Mouse (Mus musculus) monocyte, adult 59 days (primary cell): ENCODE data around the gene Wfdc15b. TPM values are rescaled to one million over a fixed set of nuclear protein-coding genes. Genes with fewer than 3 reads are reported as not detected.

ENCODE experiments used
- total RNA-seq, 2 experiments: library from RNA; stranded (reverse); gene quantifications; one replicate each; pipeline ENCODE4 v1.2.4; 2023

Gene Wfdc15b
- not detected for total RNA-seq

GRCm38 (mm10) chr2:164221522-164221921 is at the start of gene Wfdc15b:
Gene Wfdc15b, minus strand, starts transcription at chr2:164221660.

GRCm38 (mm10) chr2:164256540-164256939 is 35.1 kb upstream of the Wfdc15b start, which contains the start of gene Svs3b:
Gene Svs3b, minus strand, starts transcription at chr2:164256640.

GRCm38 (mm10) chr2:164238366-164238765 is 16.9 kb upstream of the Wfdc15b start, which contains the start of gene Svs2:
Gene Svs2, minus strand, starts transcription at chr2:164238466.

GRCm38 (mm10) chr2:164199626-164200327 is 21.7 kb downstream of the Wfdc15b start, which contains the start of gene Wfdc15a:
Gene Wfdc15a, minus strand, starts transcription at chr2:164200130.

GRCm38 (mm10) chr2:164190576-164190975 is 30.9 kb downstream of the Wfdc15b start, which contains the start of gene Wfdc12:
Gene Wfdc12, minus strand, starts transcription at chr2:164190608.

GRCm38 (mm10) chr2:164182692-164183255 is 38.7 kb downstream of the Wfdc15b start, which contains the start of gene Wfdc5:
Gene Wfdc5, minus strand, starts transcription at chr2:164182742.

GRCm38 (mm10) chr2:164170902-164171301 is 50.6 kb downstream of the Wfdc15b start, which contains the start of gene Kcns1:
Gene Kcns1, minus strand, starts transcription at chr2:164171113.

Other genes starting within 250 kb of the Wfdc15b start
- gene Ywhab, start 226.7 kb downstream of the Wfdc15b start, total RNA-seq: 100 to 1,000 TPM; 180 to 188 TPM
- 1 to 10 TPM; 2.4 to 3.4 TPM for gene Pabpc1l, start 196.2 kb downstream of the Wfdc15b start, total RNA-seq
- gene Stk4, start 151.3 kb downstream of the Wfdc15b start, total RNA-seq: 100 to 1,000 TPM; 135 to 141 TPM
- gene Tomm34, start 150.5 kb downstream of the Wfdc15b start, total RNA-seq: 10 to 100 TPM; 62.5 to 62.7 TPM
- gene Kcns1, start 50.5 kb downstream of the Wfdc15b start, total RNA-seq: not detected
- not detected for gene Wfdc5, start 38.9 kb downstream of the Wfdc15b start, total RNA-seq
- gene Wfdc12, start 31.1 kb downstream of the Wfdc15b start, total RNA-seq: not detected
- not detected for gene Wfdc15a, start 21.5 kb downstream of the Wfdc15b start, total RNA-seq
- not detected for gene Svs2, start 16.8 kb upstream of the Wfdc15b start, total RNA-seq
- gene Svs3b, start 35.0 kb upstream of the Wfdc15b start, total RNA-seq: not detected
- gene Svs4, start 56.8 kb upstream of the Wfdc15b start, total RNA-seq: not detected
- gene Svs3a, start 67.6 kb upstream of the Wfdc15b start, total RNA-seq: not detected
- not detected for gene Svs6, start 95.1 kb upstream of the Wfdc15b start, total RNA-seq
- gene Svs5, start 111.1 kb upstream of the Wfdc15b start, total RNA-seq: not detected
- 100 to 1,000 TPM; 227 to 229 TPM for gene Slpi, start 167.4 kb upstream of the Wfdc15b start, total RNA-seq
- gene Rbpjl, start 181.5 kb upstream of the Wfdc15b start, total RNA-seq: not detected
- not detected for gene Matn4, start 183.5 kb upstream of the Wfdc15b start, total RNA-seq
- gene Sdc4, start 222.2 kb upstream of the Wfdc15b start, total RNA-seq: 10 to 100 TPM; 13.2 to 13.8 TPM
- gene Sys1, start 235.3 kb upstream of the Wfdc15b start, total RNA-seq: 10 to 100 TPM; 35.5 to 36.0 TPM
- gene Gm20458, start 239.3 kb upstream of the Wfdc15b start, total RNA-seq: 10 to 100 TPM; 10.9 to 12.8 TPM